Mouse (Mus musculus): ENCODE measurements around the gene Gm5114. TPM values are rescaled to one million over a fixed set of nuclear protein-coding genes. Genes with fewer than 3 reads are reported as not detected.
"Not testable (repeated sequence)": the region's sequence is repeated elsewhere in the genome, so short reads cannot be mapped to it uniquely, and the experiment has no call there.

The Gm5114 gene
- total RNA-seq (2018; cell fraction: chromatin; rRNA removed), result not detected
- not detected for total RNA-seq (2018; cell fraction: cytosol; rRNA removed)
- total RNA-seq (2018; cell fraction: nucleus; rRNA removed), result not detected
- not detected in 3 replicates for polyA plus RNA-seq (2018)

- H3K79me2 ChIP-seq (ENCODE audit: inconsistent target); H3K4me3 ChIP-seq (ENCODE audit: inconsistent target); H3K27ac ChIP-seq; H3K36me3 ChIP-seq (ENCODE audit: inconsistent target): not testable (repeated sequence)
- 50% methylated on average over 1 of the region's 1 CpGs for WGBS (ENCODE audit: missing documents)
Observed at GRCm38 (mm10) chr7:39413060-39413459, at the start of gene Gm5114. TSS of gene Gm5114 (minus strand) at chr7:39413160.

- 49% methylated on average over 6 of the region's 6 CpGs for WGBS (ENCODE audit: missing documents)
- H3K4me3 ChIP-seq (ENCODE audit: inconsistent target), result no peak overlapping the region
- peaks cover 24% of the 10 kb centered on the region; the same call in 1 of the 2 replicates for H3K79me2 ChIP-seq (ENCODE audit: inconsistent target)
- no peak overlapping the region for H3K27ac ChIP-seq
- H3K36me3 ChIP-seq (ENCODE audit: inconsistent target), result no peaks in the 10 kb centered on the region
Observed at GRCm38 (mm10) chr7:39455806-39456205, 42.8 kb upstream of the Gm5114 start.

GRCm38 (mm10) chr7:39449260-39450021 lies 36.5 kb upstream of the Gm5114 start:
- under 1% methylated on average over 35 of the region's 36 CpGs for WGBS (ENCODE audit: missing documents)
- peaks cover 29% of the 10 kb centered on the region; the same call in 1 of the 2 replicates for H3K79me2 ChIP-seq (ENCODE audit: inconsistent target)
- H3K4me3 ChIP-seq (ENCODE audit: inconsistent target), result peak overlapping the region; percentile 66
- H3K27ac ChIP-seq, result 0 out of 2 replicates have a peak overlapping the region, but pooled peaks have one; percentile 8
- no peaks in the 10 kb centered on the region for H3K36me3 ChIP-seq (ENCODE audit: inconsistent target)

GRCm38 (mm10) chr7:39448626-39449242 lies 35.8 kb upstream of the Gm5114 start:
- H3K79me2 ChIP-seq (ENCODE audit: inconsistent target), result peaks cover 29% of the 10 kb centered on the region; the same call in 1 of the 2 replicates
- no peak overlapping the region for H3K27ac ChIP-seq
- H3K36me3 ChIP-seq (ENCODE audit: inconsistent target), result no peaks in the 10 kb centered on the region
- 59% methylated on average over 11 of the region's 11 CpGs for WGBS (ENCODE audit: missing documents)
- peak overlapping the region; percentile 66 for H3K4me3 ChIP-seq (ENCODE audit: inconsistent target)

- Histone ChIP-seq H3K79me2 (ENCODE audit: inconsistent target) (no peaks in the 10 kb centered on the region), H3K36me3 (ENCODE audit: inconsistent target) (no peaks in the 10 kb centered on the region), H3K27ac (no peak overlapping the region), H3K4me3 (ENCODE audit: inconsistent target) (no peak overlapping the region)
- WGBS (ENCODE audit: missing documents), result 36% methylated on average over 2 of the region's 2 CpGs
Observed at GRCm38 (mm10) chr7:39441237-39441636, 28.3 kb upstream of the Gm5114 start.

- Histone ChIP-seq H3K36me3 (ENCODE audit: inconsistent target) (no peaks in the 10 kb centered on the region), H3K27ac (no peak overlapping the region), H3K4me3 (ENCODE audit: inconsistent target) (no peak overlapping the region), H3K79me2 (ENCODE audit: inconsistent target) (no peaks in the 10 kb centered on the region)
- WGBS (ENCODE audit: missing documents), result 71% methylated on average over 4 of the region's 4 CpGs
Observed at GRCm38 (mm10) chr7:39440362-39440761, 27.4 kb upstream of the Gm5114 start.

Other genes with a start within 250 kb of the Gm5114 start
- 1.5 to 1.8 TPM (median 1.5 TPM) in 3 replicates for gene Zfp619, start 104.6 kb upstream of the Gm5114 start, polyA plus RNA-seq (2018)

All from macrophage (primary cell).